Mouse (Mus musculus) retina, postnatal 7 days (tissue): ENCODE data around the gene Shox2.

Source experiments
- DNase-seq: peaks from one replicate; pipeline ENCODE4 v3.0.0-alpha.2; 2012; ENCODE audit warnings: low read depth, low spot score

Shox2 gene

GRCm38 (mm10) chr3:66964884-66965283 lies 16.7 kb downstream of the Shox2 start:
- DNase-seq = no peak

GRCm38 (mm10) chr3:66959972-66960371 lies 21.6 kb downstream of the Shox2 start:
- DNase-seq = no peak

- no peak for DNase-seq
Observed at GRCm38 (mm10) chr3:66955126-66955525, 26.4 kb downstream of the Shox2 start.

GRCm38 (mm10) chr3:66939675-66940074 lies 41.9 kb downstream of the Shox2 start:
- DNase-seq = no peak

GRCm38 (mm10) chr3:66922436-66922835 lies 59.1 kb downstream of the Shox2 start:
- no peak for DNase-seq
